Mouse (Mus musculus) testis, adult 2 months (tissue): ENCODE measurements around the gene Shkbp1. TPM values are rescaled to one million over a fixed set of nuclear protein-coding genes. Genes with fewer than 3 reads are reported as not detected.

Experiments used
- H3K27ac ChIP-seq: fragments of 200-500 bp; 2 replicates; pipeline ENCODE4 v1.5.1; 2012; ENCODE audit warnings: low read depth, low read length; ENCODE audit not compliant: control insufficient read depth, insufficient read depth
- H3K27me3 ChIP-seq: fragments of 200-500 bp; 2 replicates; pipeline ENCODE4 v1.6.1; 2012; ENCODE audit warnings: mild to moderate bottlenecking, low read length, moderate library complexity; ENCODE audit not compliant: control insufficient read depth, insufficient read depth
- H3K36me3 ChIP-seq: fragments of 200-500 bp; 2 replicates; pipeline ENCODE4 v1.6.1; 2012; ENCODE audit warnings: mild to moderate bottlenecking, low read length; ENCODE audit not compliant: control insufficient read depth, insufficient read depth
- H3K4me1 ChIP-seq: fragments of 200-500 bp; 2 replicates; pipeline ENCODE4 v1.6.1; 2012; ENCODE audit warnings: low read length; ENCODE audit not compliant: control insufficient read depth, insufficient read depth
- H3K4me3 ChIP-seq: fragments of 200-500 bp; 2 replicates; pipeline ENCODE4 v1.5.1; 2012; ENCODE audit warnings: low read depth, mild to moderate bottlenecking, low read length, moderate library complexity, mixed read lengths; ENCODE audit not compliant: control insufficient read depth
- CTCF ChIP-seq: fragments of 200-500 bp; IDR thresholded peaks from 2 replicates; pipeline ENCODE4 v1.5.1; 2012; ENCODE audit warnings: low read depth, mild to moderate bottlenecking, inconsistent platforms, low read length, moderate library complexity; ENCODE audit not compliant: control insufficient read depth, insufficient read depth, insufficient replicate concordance
- POLR2A ChIP-seq: fragments of 200-500 bp; IDR thresholded peaks from 2 replicates; pipeline ENCODE4 v1.6.1; 2012; ENCODE audit warnings: low read depth, mild to moderate bottlenecking, inconsistent platforms, low read length, moderate library complexity; ENCODE audit not compliant: control insufficient read depth
- polyA plus RNA-seq: library from polyadenylated mRNA; depleted of rRNA; stranded (reverse); fragments of >200 nt; gene quantifications from 2 replicates; pipeline ENCODE4 v1.2.3, GENCODE M21; 2012

The Shkbp1 gene
- polyA plus RNA-seq, 1 experiment: 22.4 TPM

GRCm38 (mm10) chr7:27395521-27396183, 39.8 kb upstream of the Shkbp1 start:
- Histone ChIP-seq H3K4me3 (peak overlapping the region; percentile 15), H3K4me1 (peaks cover 17% of the 10 kb centered on the region), H3K27ac (no peak overlapping the region), H3K27me3 (no peaks in the 10 kb centered on the region), H3K36me3 (no peaks in the 10 kb centered on the region)
- no peak for TF ChIP-seq POLR2A
- no peak for TF ChIP-seq CTCF

- Histone ChIP-seq H3K4me3 (no peak overlapping the region), H3K27ac (no peak overlapping the region), H3K27me3 (no peaks in the 10 kb centered on the region), H3K4me1 (peaks cover 6% of the 10 kb centered on the region), H3K36me3 (no peaks in the 10 kb centered on the region)
- TF ChIP-seq CTCF: no peak
- TF ChIP-seq POLR2A: no peak
Observed at GRCm38 (mm10) chr7:27391416-27391815, 35.6 kb upstream of the Shkbp1 start.

GRCm38 (mm10) chr7:27389213-27389612, 33.4 kb upstream of the Shkbp1 start:
- no peak overlapping the region for H3K4me3 ChIP-seq
- H3K27ac ChIP-seq: no peak overlapping the region
- TF ChIP-seq POLR2A (no peak), CTCF (no peak)
- no peaks in the 10 kb centered on the region for H3K4me1 ChIP-seq
- no peaks in the 10 kb centered on the region for H3K36me3 ChIP-seq
- no peaks in the 10 kb centered on the region for H3K27me3 ChIP-seq

- Histone ChIP-seq H3K27ac (no peak overlapping the region), H3K4me1 (no peaks in the 10 kb centered on the region), H3K27me3 (no peaks in the 10 kb centered on the region), H3K36me3 (no peaks in the 10 kb centered on the region), H3K4me3 (no peak overlapping the region)
- TF ChIP-seq CTCF (peak; percentile 65; the same call in 1 of the 2 replicates), POLR2A (no peak)
Observed at GRCm38 (mm10) chr7:27384731-27385130, 28.9 kb upstream of the Shkbp1 start.

- H3K4me1 ChIP-seq: no peaks in the 10 kb centered on the region
- no peaks in the 10 kb centered on the region for H3K27me3 ChIP-seq
- no peaks in the 10 kb centered on the region for H3K36me3 ChIP-seq
- no peak overlapping the region for H3K4me3 ChIP-seq
- no peak for TF ChIP-seq CTCF
- TF ChIP-seq POLR2A: no peak
- no peak overlapping the region for H3K27ac ChIP-seq
Observed at GRCm38 (mm10) chr7:27384134-27384533, 28.3 kb upstream of the Shkbp1 start.

- H3K27me3 ChIP-seq: no peaks in the 10 kb centered on the region
- no peaks in the 10 kb centered on the region for H3K36me3 ChIP-seq
- H3K4me1 ChIP-seq: no peaks in the 10 kb centered on the region
- H3K27ac ChIP-seq: no peak overlapping the region
- TF ChIP-seq CTCF: no peak
- no peak for TF ChIP-seq POLR2A
- no peak overlapping the region for H3K4me3 ChIP-seq
Observed at GRCm38 (mm10) chr7:27383233-27383632, 27.4 kb upstream of the Shkbp1 start.

- no peak overlapping the region for H3K27ac ChIP-seq
- no peaks in the 10 kb centered on the region for H3K4me1 ChIP-seq
- H3K36me3 ChIP-seq: no peaks in the 10 kb centered on the region
- H3K4me3 ChIP-seq: no peak overlapping the region
- no peak for TF ChIP-seq POLR2A
- TF ChIP-seq CTCF: no peak
- H3K27me3 ChIP-seq: no peaks in the 10 kb centered on the region
Observed at GRCm38 (mm10) chr7:27381560-27381959, 25.7 kb upstream of the Shkbp1 start.
